Mouse (Mus musculus) ovary, postnatal 36 days (tissue): ENCODE measurements at regions not wholly inside any gene's neighbourhood (a gene's known extent, or its start where the extent isn't known, plus 50 kb on each side); places are given as distances from the start of the nearest gene placed in this dataset.
"Not testable (repeated sequence)": the region's sequence is repeated elsewhere in the genome, so short reads cannot be mapped to it uniquely, and the experiment has no call there.

Experiments
- DNase-seq: peaks from one replicate; pipeline ENCODE4 v3.0.0; 2022; ENCODE audit warnings: low spot score, mixed read lengths

DNA sequence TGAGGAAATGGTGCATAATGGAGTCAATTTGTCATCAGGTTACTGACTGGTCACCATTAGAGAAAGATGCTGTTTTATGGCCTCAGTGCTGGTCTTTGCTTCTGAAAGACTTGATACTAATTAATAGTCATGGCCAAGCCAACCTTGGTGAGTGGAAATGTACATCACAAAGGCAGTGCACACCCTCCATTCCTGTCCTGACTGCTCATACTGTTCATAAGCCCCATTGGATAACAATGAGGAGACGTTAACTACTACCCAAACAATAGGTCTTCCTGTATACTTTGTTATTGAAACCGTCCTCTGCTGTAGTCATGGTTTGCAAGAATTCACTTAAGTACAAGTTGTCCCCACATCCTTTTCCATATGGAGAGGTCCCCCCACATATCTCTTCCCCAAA is 605.8 kb upstream of the Slc35b3 start:
- no peak for DNase-seq

DNA sequence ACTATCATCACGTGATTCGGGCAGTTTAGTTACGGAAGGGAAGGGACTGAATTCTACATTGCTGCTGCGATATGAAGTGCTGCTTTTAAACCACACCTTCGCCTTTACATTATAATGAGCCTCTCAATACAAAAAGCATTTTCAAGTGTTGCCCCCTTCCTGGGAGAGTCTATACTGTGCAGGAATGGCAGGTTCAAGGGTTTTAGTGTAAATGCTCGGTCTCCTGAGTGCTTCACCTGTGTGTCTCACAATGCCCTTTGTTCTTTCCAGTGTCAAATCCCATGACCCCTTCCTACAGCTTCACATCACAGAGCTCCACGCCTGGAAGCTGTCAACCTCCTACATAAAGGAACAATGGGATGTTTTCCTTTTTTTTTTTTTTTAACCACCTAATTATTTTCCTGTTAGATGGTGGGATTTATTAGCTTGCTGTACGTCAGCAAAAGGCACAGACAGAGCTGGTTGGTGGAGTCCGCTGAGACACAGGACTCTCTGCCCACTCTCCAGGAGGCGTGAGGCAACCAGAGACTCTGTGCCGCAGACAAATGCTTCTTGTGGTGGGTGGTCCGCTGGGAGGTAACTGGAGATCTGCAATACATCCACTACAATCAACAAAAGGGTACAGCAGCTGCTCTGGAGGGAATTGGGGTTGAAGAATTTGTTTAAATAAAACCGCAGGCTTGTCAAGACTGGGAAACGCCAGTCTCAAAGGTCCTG is 577.2 kb upstream of the Slc35b3 start:
- DNase-seq, result no peak

DNA sequence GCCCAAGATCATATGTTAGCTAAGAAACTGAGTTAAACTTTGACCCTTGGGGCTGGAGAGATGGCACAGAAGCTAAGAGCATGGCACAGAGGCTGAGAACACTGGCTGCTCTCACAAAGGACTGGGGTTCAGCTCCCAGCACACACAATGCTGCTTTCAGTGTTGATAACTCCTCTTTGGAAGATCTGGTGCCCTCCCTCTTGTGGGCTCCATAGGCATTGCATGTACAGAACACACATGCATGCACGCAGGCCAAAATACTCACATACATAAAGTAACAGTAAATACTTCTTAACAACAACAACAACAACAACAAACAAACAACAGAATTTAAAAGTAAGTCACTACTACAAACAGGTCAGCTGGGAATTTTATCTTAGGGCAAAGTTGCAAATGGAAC is 565.8 kb upstream of the Slc35b3 start:
- no peak for DNase-seq

DNA sequence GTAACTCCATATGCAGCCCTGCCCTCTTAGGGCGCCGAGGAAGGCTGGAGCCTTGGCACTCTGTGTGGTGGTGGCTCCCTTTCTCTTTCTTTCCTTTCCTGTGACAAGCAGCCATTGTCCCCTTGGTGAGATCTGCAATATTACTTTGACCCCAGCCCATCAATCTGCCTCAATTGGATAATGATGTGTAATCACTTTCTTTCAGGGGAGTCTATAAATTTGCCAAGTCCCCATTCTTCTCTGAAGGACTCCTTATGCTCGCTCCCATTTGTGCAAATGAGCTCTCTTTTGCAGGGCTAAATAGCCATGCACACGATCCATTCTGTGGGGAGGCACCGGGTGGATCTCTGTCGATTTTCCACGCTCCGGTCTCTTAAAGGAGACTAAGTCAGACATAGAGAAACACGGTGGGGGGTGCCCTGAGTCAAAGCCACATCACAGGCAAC is 563.2 kb upstream of the Slc35b3 start:
- DNase-seq, result no peak

DNA sequence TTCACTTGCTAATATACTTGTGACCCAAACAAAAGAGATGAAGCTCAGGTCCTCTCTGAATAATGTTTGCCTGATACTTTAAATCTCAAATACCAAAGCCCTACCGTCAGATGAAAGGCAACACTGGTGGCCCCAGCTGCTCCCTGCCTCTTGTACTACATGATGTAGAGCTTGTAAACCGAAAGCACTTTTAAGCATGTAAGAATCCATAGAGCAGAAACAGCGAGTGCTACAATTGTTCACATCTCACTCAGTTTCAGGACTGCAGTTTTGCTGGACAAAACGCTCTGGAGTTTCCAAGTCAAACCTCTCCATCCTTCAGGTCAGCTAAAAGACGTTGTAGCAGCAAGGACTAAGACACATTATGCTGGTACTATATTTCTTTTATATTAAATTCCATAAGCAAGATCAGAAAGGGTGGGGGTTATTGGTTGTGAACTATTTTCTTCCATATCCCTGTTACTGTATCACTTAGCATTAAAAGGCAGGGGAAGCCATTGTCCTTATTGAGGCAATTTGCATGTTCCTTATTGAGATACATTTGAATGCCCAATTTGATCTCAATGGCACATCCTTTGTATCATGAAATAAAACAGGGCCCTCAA is 562.7 kb upstream of the Slc35b3 start:
- DNase-seq, result no peak

DNA sequence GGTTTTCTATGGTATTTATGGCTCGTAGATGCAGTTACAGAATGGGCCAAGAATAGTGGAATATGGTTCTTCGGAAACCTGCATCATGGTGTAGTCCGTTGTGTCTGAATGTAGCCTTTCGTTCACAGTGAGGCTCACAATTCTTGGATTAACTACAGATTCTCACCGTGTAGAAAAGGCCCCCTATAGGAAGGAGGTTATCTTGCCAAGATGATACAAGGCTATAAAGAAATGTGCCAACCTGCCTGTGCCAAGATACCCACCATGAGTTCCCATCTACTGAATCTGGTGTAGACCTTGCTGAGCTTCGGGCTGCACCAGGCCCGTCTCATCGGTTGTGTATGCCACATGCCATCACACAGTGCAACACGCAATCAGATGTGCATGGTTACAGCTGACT is 560.2 kb upstream of the Slc35b3 start:
- no peak for DNase-seq

DNA sequence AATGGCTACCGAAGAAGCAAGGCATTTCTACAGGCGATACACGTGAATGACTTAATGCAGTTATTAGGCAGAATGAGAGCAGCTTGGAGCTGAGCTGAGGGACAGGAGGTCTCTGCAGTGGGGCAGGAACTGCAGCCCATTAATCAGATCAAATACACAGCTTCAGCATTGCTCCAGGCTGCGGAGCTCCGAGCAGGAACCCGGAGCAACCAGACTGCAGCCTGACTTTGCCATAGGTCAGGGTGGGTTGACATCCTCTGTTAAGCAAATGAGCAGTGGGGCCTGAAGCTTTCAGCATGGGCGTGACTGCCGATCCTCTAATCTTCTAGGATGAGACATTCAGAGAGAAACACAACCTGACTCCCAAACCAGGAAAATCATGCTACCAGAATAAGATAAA is 555.4 kb upstream of the Slc35b3 start:
- no peak for DNase-seq

DNA sequence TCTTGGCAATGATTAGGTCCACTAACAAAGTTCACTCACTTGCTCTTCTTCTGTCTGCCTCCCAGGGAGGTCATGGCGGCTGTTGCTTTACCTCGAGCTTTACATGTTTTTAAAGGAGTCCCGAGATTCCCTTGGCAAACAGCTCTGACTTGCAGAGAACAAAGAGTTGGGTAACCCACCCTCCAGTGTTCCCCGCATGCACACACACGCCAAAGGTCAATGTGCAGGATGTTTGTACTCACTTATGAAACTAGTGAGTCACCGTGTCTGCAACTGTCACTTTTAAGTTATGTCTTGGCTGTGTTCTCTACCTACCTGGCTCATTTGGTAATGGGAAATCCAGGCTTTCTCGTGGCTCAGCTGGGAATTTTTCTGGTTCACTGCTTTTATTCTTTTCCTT is 529.1 kb upstream of the Slc35b3 start:
- no peak for DNase-seq

DNA sequence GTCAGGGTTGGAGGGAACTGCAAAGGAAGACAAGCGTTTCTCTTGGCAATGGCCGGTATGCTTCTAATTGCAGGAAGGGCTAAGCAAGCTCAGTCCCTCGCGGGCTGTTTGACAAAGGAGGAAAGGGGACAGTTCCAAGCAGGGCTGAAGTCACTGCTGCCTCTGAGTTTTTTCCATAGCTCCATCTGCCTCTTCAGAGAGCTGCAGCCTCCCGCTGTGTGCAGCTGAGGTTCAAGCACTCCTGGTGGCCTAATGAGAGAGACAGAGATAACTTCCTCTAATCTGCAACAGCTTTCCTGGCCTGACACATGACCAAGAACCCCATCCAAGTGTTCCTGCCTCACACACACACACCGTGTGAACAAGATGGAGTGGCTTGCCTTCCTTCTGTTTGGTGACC is 511.9 kb upstream of the Slc35b3 start:
- no peak for DNase-seq

DNA sequence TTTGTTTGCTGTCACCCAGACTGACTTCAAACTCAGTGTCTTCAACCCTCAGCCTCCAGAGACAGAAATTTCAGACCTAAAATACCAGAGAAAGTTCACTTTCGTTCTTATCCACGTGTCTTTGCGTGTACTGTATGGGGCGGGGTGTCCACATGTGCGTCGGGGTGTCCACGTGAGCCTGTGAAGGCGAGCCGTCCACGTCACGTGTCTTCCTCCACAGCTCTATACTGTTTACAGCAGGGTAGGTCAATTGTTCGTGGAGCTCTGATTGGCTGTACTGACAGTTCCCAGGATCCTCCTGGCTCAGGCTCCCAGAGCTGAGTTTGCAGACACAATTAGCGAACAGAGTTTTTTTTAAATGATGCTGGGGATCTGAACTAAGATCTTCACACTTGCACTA is 481.1 kb upstream of the Slc35b3 start:
- DNase-seq, result no peak

DNA sequence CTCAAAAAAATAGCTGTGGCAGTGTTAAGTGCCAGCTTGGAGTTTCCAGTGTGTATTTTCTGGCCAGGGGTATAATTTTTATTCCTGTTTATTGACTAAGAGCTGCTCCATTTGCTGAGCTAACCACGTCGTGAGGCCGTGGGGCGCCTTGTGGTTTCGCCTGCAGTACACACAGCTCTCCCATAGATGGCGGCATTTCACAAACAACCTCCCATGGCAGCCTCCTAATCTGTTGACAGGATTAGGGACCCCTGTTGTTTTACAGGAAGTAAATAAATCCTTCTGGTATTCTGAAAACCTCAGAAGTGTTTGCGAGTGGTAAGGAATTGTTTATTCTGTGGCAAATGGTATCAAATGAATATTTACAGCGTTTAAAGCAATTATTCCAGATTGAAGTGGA is 480.2 kb upstream of the Slc35b3 start:
- DNase-seq, result peak; percentile 47

DNA sequence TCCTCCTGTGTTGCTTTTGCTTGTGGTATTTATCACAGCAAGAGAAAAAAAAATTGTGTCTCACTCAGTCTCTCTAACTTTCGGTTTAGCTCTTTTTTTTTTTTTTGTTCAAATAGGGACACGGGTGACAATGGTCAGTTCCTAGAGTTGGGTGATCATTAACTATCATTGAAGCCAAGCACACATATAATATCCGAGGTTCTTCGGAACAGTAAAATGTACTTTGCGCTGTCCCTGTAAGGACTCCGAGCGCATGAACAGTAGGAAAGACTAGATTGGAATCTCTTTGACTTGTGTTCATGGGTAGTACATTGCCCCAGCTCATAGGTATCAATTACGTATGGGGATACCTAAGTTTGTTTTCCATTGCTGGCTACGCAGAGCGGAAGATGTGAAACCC is 479.7 kb upstream of the Slc35b3 start:
- DNase-seq, result no peak

DNA sequence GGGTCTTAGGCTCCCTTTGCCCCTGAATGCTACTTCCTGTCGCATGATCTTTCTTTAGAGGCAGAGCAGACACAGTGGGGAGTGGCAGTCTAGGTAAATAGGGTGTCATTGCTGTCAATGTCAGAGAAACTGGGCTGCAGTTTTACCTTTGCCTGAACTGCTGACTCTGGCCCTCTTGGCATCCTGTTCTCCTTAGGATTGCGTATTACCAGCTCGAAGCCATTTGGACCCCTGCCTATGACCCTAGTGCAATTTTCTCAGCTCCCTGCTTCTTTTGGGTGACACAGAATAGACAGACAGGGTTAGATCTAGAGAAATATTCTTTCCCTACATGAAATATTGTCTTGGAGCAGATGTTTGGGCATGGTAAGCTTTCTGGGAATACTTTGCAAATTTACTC is 467.3 kb upstream of the Slc35b3 start:
- no peak for DNase-seq

DNA sequence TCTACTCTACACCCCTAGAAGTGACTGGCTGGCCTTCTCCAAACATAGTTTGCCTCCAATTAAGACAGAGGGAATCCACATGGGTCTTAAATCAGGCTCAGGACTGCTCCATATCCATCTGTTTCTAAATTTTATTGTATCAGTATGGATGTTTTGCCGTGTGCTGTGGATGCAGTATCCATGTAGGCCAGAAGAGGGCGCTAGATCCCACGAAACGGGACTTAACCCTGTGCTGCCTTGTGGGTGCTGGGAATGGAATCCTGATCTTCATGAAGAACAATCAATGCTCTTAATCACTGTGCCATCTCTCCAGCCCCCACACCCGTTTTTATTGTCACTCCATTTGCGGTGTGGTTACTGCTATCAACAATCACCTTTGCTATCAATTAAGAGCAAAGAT is 465.3 kb upstream of the Slc35b3 start:
- no peak for DNase-seq

DNA sequence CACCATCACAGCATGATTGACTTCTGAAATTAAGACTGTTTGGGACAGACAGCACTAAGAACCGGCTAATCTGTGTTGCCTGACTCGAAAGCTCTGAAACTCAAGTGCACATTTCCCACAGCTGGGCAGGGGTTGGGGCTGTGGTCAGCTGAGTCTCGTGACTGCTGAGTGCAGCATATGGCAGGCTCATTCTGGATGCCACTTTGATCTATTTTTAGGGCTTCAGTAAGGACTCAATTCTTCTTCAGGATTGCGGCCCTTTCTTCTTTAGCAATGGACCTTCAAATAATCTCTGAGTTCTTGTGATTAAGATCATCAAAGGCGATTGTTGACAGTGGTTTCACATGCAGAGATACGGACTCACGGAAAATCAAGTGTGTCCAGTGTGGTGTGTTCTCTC is 457.5 kb upstream of the Slc35b3 start:
- DNase-seq, result peak; percentile 4

DNA sequence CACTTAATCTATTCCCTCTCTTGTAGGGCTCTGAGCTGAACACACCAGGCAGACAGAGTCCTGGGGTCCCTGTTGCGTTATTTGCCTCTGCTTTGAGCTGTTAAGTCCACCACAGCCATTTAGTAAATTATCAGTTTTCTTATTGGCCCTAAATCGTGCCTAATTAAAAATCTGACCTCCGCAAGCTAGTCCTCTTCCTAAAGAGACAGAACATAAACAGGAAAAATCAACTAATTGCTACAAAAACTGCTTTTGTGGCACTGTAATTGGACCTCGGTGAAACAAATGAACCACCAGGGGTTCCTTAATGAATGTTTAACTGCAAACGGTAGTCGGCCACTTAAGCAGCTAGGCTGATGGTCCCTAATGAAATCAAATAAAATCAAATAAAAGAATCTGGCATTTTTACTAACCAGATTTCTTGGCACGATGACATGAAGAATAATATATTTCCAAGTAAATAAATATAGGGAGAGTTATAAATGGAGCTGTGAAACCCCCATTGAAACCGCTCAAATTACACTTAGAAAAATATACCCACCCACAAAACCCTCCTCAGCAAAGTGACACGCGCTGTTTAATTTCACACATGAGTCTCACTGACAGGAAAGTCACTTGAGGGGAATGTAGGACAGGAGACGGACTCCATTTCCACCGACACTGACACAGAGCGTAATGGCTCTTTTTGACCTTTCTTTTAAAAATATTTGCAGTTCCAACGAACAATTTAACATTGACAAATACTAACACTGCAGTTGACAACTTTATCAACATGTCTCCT is 451.0 kb upstream of the Slc35b3 start:
- no peak for DNase-seq

DNA sequence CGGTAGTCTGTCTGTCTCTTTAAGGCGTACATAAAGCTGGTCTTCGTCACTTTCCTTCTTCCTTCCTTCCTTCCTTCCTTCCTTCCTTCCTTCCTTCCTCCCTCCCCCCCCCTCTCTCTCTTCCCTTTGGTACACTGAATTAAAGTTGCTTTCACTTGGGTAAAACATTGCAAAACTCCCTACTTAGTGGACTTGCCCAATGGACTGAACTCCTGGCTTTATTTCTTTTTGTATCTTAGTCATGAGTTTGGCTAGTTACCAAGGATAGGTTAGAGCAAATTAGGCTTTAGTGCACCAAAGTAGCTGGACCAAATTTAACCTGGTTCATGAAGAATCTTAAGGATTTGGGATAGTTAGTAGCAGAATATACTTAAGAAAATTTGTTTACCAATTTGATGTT is 431.9 kb upstream of the Slc35b3 start:
- no peak for DNase-seq

DNA sequence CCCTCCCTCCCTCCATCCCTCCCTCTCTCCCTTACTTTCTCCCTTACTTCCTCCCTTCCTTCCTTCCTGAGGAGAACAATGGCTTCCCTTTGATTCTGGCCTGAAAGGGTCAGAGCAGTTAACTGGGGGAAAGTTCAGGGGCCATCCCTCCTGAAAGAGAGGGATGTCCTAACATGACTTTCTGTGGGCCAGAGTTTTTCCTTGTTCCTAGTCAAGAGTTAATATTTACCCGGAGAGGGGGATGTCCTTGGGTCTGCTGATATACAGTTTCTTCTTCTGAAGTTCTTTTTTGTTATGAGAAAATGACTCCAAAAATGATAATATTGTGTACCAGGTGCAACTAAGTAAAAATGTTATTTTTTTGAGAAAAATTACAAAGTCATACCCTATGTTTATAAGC is 431.5 kb upstream of the Slc35b3 start:
- DNase-seq, result not testable (repeated sequence)

DNA sequence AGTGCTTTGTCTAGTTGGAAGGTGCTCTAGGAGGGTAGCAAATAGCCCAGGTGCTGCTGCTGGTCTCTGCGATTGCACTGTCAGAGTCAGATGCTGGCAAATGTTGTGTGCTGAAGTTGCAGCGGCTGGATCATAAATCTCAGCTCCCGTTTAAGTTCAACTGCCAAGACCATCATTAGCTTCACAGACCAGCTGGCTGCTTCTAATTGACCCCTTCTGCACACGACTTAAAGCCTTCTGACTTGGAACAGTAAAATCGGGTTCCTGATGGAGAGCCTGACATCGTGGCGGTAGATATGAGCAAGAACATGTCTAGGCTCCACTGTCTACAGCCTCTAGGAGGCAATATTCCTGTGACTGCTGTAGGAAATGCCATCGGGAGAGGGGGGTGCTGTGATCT is 416.0 kb upstream of the Slc35b3 start:
- DNase-seq, result no peak

DNA sequence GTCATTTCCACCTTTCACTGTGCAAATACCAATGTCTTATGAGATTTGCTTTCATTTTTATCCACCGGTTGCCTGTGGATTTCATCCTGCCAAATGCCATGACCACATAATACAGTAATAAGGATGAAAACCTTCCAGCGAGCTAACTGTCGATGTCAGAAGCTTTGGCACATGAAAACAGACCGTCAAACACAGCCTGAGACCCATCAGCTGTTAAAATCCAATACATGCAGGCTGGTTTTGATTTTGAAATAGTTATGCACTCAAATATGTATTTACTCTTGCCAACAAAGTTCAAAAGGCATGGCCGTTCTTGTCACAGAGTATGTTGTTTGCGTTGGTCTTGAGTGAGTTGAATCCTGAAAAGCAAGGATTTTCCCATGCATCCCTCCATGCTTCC is 415.6 kb upstream of the Slc35b3 start:
- DNase-seq, result no peak

DNA sequence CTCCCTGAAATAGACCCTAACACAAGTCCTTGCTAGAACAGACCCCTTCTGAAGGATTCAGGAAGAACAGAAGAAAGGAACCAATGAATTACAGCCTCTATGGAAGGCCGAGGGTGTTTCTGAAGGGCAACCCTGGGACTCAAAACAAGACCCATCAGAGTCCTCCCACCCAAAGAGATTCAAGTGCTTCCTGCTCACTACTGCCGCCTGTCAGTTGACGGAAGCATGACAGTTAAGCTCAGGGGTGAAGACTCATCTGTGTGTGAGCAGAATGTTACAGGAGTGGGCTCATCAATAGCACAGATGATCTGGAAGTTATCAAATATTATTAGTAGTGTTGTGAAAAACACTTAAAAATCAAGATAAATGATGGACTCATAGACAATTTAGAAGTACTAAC is 411.9 kb upstream of the Slc35b3 start:
- DNase-seq, result no peak

DNA sequence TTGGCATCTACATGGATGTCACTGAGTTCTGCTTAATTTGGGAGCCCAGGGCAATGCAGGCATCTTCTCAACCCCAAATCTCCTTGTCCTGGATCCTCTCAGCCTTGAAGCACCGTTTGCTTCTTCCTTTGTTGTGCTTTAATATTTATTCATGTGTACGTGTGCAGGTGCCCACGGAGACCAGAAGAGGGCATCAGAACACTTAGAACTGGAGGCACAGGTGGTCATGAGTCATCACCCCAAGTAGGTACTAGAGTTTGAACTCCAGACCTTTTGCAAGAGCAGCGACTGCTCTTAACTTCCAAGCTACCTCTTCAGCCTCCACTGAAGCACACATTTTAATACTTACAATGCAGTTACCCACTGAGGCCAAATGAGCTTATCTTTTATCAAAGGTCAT is 403.0 kb upstream of the Slc35b3 start:
- no peak for DNase-seq

DNA sequence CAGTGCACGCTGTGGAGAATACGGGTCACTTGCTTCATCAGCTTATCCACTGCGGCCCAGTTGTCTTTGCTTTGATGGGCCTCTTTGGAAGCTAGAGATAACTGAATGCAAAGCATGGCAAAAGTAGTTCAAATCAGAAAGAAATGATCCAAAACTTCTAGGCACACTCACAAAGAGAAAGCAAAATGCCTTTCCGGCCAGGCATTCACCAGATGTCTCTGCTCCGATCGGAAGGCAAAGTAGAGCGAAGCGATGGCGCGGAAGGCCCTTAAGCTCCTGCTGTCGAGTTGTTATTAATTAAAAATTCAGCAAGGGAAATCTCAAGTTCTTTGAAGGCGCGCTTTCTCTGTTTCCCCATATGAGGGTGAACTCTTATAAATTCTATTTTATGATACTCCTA is 401.9 kb upstream of the Slc35b3 start:
- no peak for DNase-seq
